In the genomic region with DNA sequence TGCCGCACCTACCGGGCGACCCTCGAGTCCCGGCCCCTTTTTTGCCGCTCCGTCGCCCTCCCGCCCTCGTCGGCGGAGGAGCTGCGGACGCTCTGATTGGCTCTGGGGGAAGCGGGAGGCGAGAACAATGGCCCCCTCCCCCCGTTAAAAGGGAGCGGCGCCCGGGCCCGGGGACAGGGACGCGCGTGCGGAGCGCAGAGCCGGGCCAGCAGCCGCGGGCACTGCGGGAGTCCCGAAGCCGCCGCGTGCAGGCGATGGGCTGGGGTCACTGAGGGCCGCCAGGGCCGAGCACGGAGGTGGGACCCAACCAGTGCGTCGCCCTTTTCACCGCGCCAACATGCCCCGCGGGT, we compare ENCODE assay signal across 8 mouse cellular contexts. TPM values are rescaled to one million over a fixed set of nuclear protein-coding genes. Genes with fewer than 3 reads are reported as not detected.
DNase-seq lines count a peak whose midpoint lies in the region; ATAC-seq and TF ChIP-seq lines count a peak whose summit lies in the region.

No protein-coding gene starts in this region.

- H3K4me1 ChIP-seq in kidney, adult 2 months (ENCODE audit: control insufficient read depth, insufficient read depth, low read length): no peaks in the 10 kb centered on the region; the same call in 1 of the 2 replicates
- peaks cover 4 to 16% of the 10 kb centered on the region in 2 experiments; a peak in 3 of 4 replicates for H3K4me1 ChIP-seq in ES-E14 (ENCODE audit: control insufficient read depth in 2 of 2, insufficient read depth in 2 of 2, low read length in 2 of 2, poor library complexity in 1 of 2)
- H3K4me1 ChIP-seq in hindbrain, embryonic 15.5 days (replicated peaks): peaks cover 59% of the 10 kb centered on the region
- peaks cover 28% of the 10 kb centered on the region for H3K4me1 ChIP-seq in liver, embryonic 13.5 days (replicated peaks)
- H3K4me1 ChIP-seq in small intestine, adult 2 months (ENCODE audit: control insufficient read depth, insufficient read depth, insufficient read length, low read length): peaks cover 15% of the 10 kb centered on the region

- H3K27me3 ChIP-seq in kidney, adult 2 months (replicated peaks; ENCODE audit: control insufficient read depth, insufficient read depth, low read length): peaks cover 20% of the 10 kb centered on the region
- H3K27me3 ChIP-seq in hindbrain, embryonic 15.5 days: peaks cover 23% of the 10 kb centered on the region; the same call in 1 of the 2 replicates
- H3K27me3 ChIP-seq in liver, embryonic 13.5 days: peaks cover 98% of the 10 kb centered on the region
- H3K27me3 ChIP-seq in small intestine, adult 2 months (ENCODE audit: control insufficient read depth, insufficient read depth, low read length): peaks cover 78% of the 10 kb centered on the region

- peak overlapping the region; percentile 7 for H3K4me3 ChIP-seq in kidney, adult 2 months (ENCODE audit: insufficient read depth, low read depth, low read length)
- peak overlapping the region; percentile 72 to 75 for H3K4me3 ChIP-seq in ES-E14 (ENCODE audit: insufficient read depth in 1 of 2, low read depth in 1 of 2, low read length in 2 of 2, poor library complexity in 1 of 2, severe bottlenecking in 1 of 2)
- peak overlapping the region; percentile 80 for H3K4me3 ChIP-seq in hindbrain, embryonic 15.5 days
- H3K4me3 ChIP-seq in liver, embryonic 13.5 days (replicated peaks): peak overlapping the region; percentile 56
- H3K4me3 ChIP-seq in small intestine, adult 2 months (ENCODE audit: low read depth, low read length): peak overlapping the region; percentile 60

- no peaks in the 10 kb centered on the region for H3K9me3 ChIP-seq in ES-E14 (ENCODE audit: control insufficient read depth, insufficient read depth, low read depth, low read length)
- H3K9me3 ChIP-seq in hindbrain, embryonic 15.5 days: no peaks in the 10 kb centered on the region
- H3K9me3 ChIP-seq in liver, embryonic 13.5 days (replicated peaks): no peaks in the 10 kb centered on the region

- DNase-seq in kidney, adult 2 months: no peak
- DNase-seq in kidney, postnatal 14 days: no peak
- DNase-seq in ES-E14 (ENCODE audit: low read depth, low spot score): no peak
- peak; percentile 81 for DNase-seq in embryo, embryonic 11 days
- no peak for DNase-seq in liver, embryonic 13.5 days
- DNase-seq in ovary, postnatal 36 days (ENCODE audit: low spot score): no peak

- TF ChIP-seq CTCF in kidney, adult 2 months (conservative IDR thresholded peaks at IDR 0.05; ENCODE audit: insufficient read depth, insufficient read length, low read depth, low read length): no peak
- no peak for TF ChIP-seq CTCF in small intestine, adult 2 months (IDR thresholded peaks at IDR 0.05; ENCODE audit: extremely low read depth, insufficient read length, insufficient replicate concordance, low read depth, low read length)

- ATAC-seq in hindbrain, embryonic 15.5 days (ENCODE audit: low FRiP score, low read depth): peak; percentile 88
- peak; percentile 39; the same call in 1 of the 2 replicates for ATAC-seq in liver, embryonic 13.5 days (ENCODE audit: low read depth)

- no peak overlapping the region for H3K27ac ChIP-seq in kidney, adult 2 months (ENCODE audit: insufficient read depth, low read depth, low read length)
- no peak overlapping the region for H3K27ac ChIP-seq in ES-E14 (ENCODE audit: insufficient read depth, low read depth, low read length, poor library complexity, severe bottlenecking)
- H3K27ac ChIP-seq in hindbrain, embryonic 15.5 days (replicated peaks): peak overlapping the region; percentile 91
- no peak overlapping the region for H3K27ac ChIP-seq in liver, embryonic 13.5 days
- H3K27ac ChIP-seq in small intestine, adult 2 months (ENCODE audit: insufficient read depth, low read depth, low read length): no peak overlapping the region

- WGBS in kidney, adult 2 months: under 1% methylated on average over 40 of the region's 44 CpGs
- 0% methylated on average over 19 of the region's 44 CpGs for WGBS in hindbrain, embryonic 15.5 days
- WGBS in liver, embryonic 13.5 days (ENCODE audit: insufficient replicate concordance): 1% methylated on average over 41 of the region's 44 CpGs
- 3% methylated on average over 43 of the region's 44 CpGs for WGBS in small intestine, adult 2 months

- no peaks in the 10 kb centered on the region for H3K36me3 ChIP-seq in kidney, adult 2 months (ENCODE audit: control insufficient read depth, insufficient read depth, low read length)
- H3K36me3 ChIP-seq in ES-E14 (ENCODE audit: control insufficient read depth, insufficient read depth, low read length, poor library complexity, severe bottlenecking): no peaks in the 10 kb centered on the region
- no peaks in the 10 kb centered on the region for H3K36me3 ChIP-seq in hindbrain, embryonic 15.5 days
- H3K36me3 ChIP-seq in liver, embryonic 13.5 days: no peaks in the 10 kb centered on the region
- H3K36me3 ChIP-seq in small intestine, adult 2 months (ENCODE audit: control insufficient read depth, insufficient read depth, low read length): no peaks in the 10 kb centered on the region

- H3K4me2 ChIP-seq in hindbrain, embryonic 15.5 days: peak overlapping the region; percentile 87
- H3K4me2 ChIP-seq in liver, embryonic 13.5 days: peak overlapping the region; percentile 72

- no peak for TF ChIP-seq POLR2A in kidney, adult 2 months (IDR thresholded peaks at IDR 0.05; ENCODE audit: low read depth, low read length)
- TF ChIP-seq POLR2A in small intestine, adult 2 months (IDR thresholded peaks at IDR 0.05; ENCODE audit: low read depth, low read length): no peak

- peak overlapping the region; percentile 73 for H3K9ac ChIP-seq in ES-E14 (ENCODE audit: insufficient read depth, low read depth, low read length, poor library complexity, severe bottlenecking)
- peak overlapping the region; percentile 76 for H3K9ac ChIP-seq in hindbrain, embryonic 15.5 days
- no peak overlapping the region for H3K9ac ChIP-seq in liver, embryonic 13.5 days

- in situ Hi-C loops in ES-E14 (cut with MboI; ENCODE audit: low sequenced_read_pairs in 2 of 2, unreplicated experiment in 2 of 2): loop anchor here (5.0 to 25.0 kb wide), 4 partner anchors 260 to 1815 kb away; a partner anchor contains a TSS

TF ChIP-seq in ES-E14, 5 proteins besides CTCF, POLR2A, EP300 and RAD21:
- no peak for TF ChIP-seq MAFK (IDR thresholded peaks at IDR 0.05; ENCODE audit: insufficient read depth, low read depth, low read length)
- no peak for TF ChIP-seq CHD2 (IDR thresholded peaks at IDR 0.05; ENCODE audit: low read depth, low read length)
- no peak for TF ChIP-seq ZNF384 (IDR thresholded peaks at IDR 0.05; ENCODE audit: low read depth, low read length)
- no peak for TF ChIP-seq HCFC1 (IDR thresholded peaks at IDR 0.05; ENCODE audit: borderline replicate concordance, insufficient read depth, low read length)
- no peak for TF ChIP-seq ZC3H11A (IDR thresholded peaks at IDR 0.05; ENCODE audit: borderline replicate concordance, low read depth, low read length)

RNA-seq across cellular contexts. Expression of a gene that starts 0.2 kb away (rescaled TPM):
- 0.17 TPM in 1 of 2 replicates, not detected in the other for polyA plus RNA-seq in kidney, adult 2 months (2012; rRNA removed)
- 1.4 and 3.0 TPM in 2 replicates for total RNA-seq in ES-E14 (2012; rRNA removed)
- polyA plus RNA-seq in hindbrain, embryonic 15.5 days (2015; fragmentation: Nextera tagmentation; extraction: Ambion mirVana): 3.8 and 5.1 TPM in 2 replicates
- polyA plus RNA-seq in liver, embryonic 13.5 days (2015; fragmentation: Nextera tagmentation; extraction: Ambion mirVana): not detected in 2 replicates
- polyA plus RNA-seq in small intestine, adult 2 months (2012; rRNA removed): 3.1 and 5.9 TPM in 2 replicates

Comparison
In these comparisons a context has a peak if more than half of its experiments do, and no peak if none do; other contexts are left out.
1. H3K4me3 ChIP-seq: peak in every context shown above with its lines; median percentile 80 in hindbrain, embryonic 15.5 days; 74 in ES-E14; 60 in small intestine, adult 2 months; 56 in liver, embryonic 13.5 days; 7 in kidney, adult 2 months.